Mouse (Mus musculus) forebrain, postnatal 0 days (tissue): Measurements from ENCODE around the gene Taldo1. TPM values are rescaled to one million over a fixed set of nuclear protein-coding genes. Genes with fewer than 3 reads are reported as not detected.
A peak's percentile ranks its signal among the peaks of the same experiment; 100 is the strongest.
"Not testable (repeated sequence)": the region's sequence is repeated elsewhere in the genome, so short reads cannot be mapped to it uniquely, and the experiment has no call there.

Experiments used
- ATAC-seq: fragments of 200-750 bp; cut with Nextera tagmentation; 2 replicates; pipeline ENCODE4 v1.8.0; 2017; ENCODE audit warnings: mild to moderate bottlenecking, moderate library complexity
- DNase-seq: peaks from one replicate; pipeline ENCODE4 v3.0.0-alpha.2; 2015
- H3K27ac ChIP-seq: fragments of 300-500 bp; sonication (generic); 2 replicates; pipeline ENCODE4 v1.5.1; 2014; ENCODE audit warnings: low read depth, mild to moderate bottlenecking, antibody characterized with exemption, low read length, moderate library complexity, mixed read lengths
- H3K27me3 ChIP-seq: fragments of 300-500 bp; sonication (generic); 2 replicates; pipeline ENCODE4 v1.6.1; 2014; ENCODE audit warnings: mild to moderate bottlenecking, low read length, mixed read lengths; ENCODE audit not compliant: insufficient read depth
- H3K36me3 ChIP-seq: fragments of 300-500 bp; sonication (generic); 2 replicates; pipeline ENCODE4 v1.6.1; 2014; ENCODE audit warnings: mild to moderate bottlenecking, moderate library complexity; ENCODE audit not compliant: insufficient read depth
- H3K4me1 ChIP-seq: fragments of 300-500 bp; sonication (generic); 2 replicates; pipeline ENCODE4 v1.6.1; 2014; ENCODE audit warnings: antibody characterized with exemption; ENCODE audit not compliant: insufficient read depth
- H3K4me2 ChIP-seq: fragments of 300-500 bp; sonication (generic); 2 replicates; pipeline ENCODE4 v1.6.1; 2014; ENCODE audit warnings: low read depth, mild to moderate bottlenecking, moderate library complexity
- H3K4me3 ChIP-seq: fragments of 300-500 bp; sonication (generic); 2 replicates; pipeline ENCODE4 v1.5.1; 2014; ENCODE audit warnings: low read depth, low read length, mixed read lengths
- H3K9ac ChIP-seq: fragments of 300-500 bp; sonication (generic); 2 replicates; pipeline ENCODE4 v1.6.1; 2014; ENCODE audit warnings: mild to moderate bottlenecking
- H3K9me3 ChIP-seq: fragments of 300-500 bp; sonication (generic); 2 replicates; pipeline ENCODE4 v1.6.1; 2016; ENCODE audit warnings: low read length
- CTCF ChIP-seq: sonication (generic); IDR thresholded peaks from 2 replicates; pipeline ENCODE4 v1.5.1; 2016; ENCODE audit warnings: antibody characterized with exemption, control low read depth, low read depth
- WGBS: fragments of 180-500 bp; shearing (Covaris S2); extraction: QIAGEN DNeasy Blood & Tissue Kit; methylation state at CpG from one replicate; pipeline ENCODE4 v1.1.7; 2014; 5-methylcytosine and 5-hydroxymethylcytosine counted together
- polyA plus RNA-seq: library from polyadenylated mRNA; unstranded; fragments of >200 nt; fragmentation: Nextera tagmentation; extraction: Ambion mirVana; gene quantifications from 2 replicates; pipeline ENCODE4 v1.2.1, GENCODE M21; 2015
- total RNA-seq: library from RNA; depleted of rRNA; stranded (reverse); fragments of >200 nt; gene quantifications from 2 replicates; pipeline ENCODE4 v1.2.3, GENCODE M21; 2014

The Taldo1 gene
- total and polyA plus RNA-seq, 2 experiments from 2014 or later, result 224 to 304 TPM

DNA sequence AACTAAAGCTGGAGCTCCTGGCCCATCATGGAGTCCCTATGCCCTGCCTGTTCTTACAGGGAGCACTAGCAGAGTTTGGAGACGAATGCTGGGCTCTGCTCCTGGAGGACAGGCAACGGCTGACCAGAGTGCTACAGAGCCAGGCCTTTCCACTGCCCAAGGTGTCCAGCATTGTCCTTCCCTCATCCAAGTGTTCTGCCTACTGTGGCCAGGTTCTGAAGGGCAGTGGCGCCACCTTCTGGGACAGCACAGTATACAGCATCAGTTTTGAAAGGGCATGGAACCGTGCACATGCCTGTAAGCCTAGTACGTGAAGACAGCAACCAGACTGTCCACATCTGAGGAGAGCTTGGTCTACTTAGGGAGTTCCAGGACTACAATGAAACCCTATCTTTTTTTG, 11.3 kb downstream of the Taldo1 start:
- Histone ChIP-seq H3K4me2 (no peak overlapping the region), H3K4me1 (no peaks in the 10 kb centered on the region), H3K27me3 (no peaks in the 10 kb centered on the region), H3K4me3 (no peak overlapping the region), H3K9me3 (no peaks in the 10 kb centered on the region), H3K36me3 (peaks cover 48% of the 10 kb centered on the region), H3K27ac (no peak overlapping the region), H3K9ac (no peak overlapping the region)
- peak; percentile 84 for TF ChIP-seq CTCF
- WGBS, result 35% methylated on average over 5 of the region's 5 CpGs
- peak; percentile 43 for DNase-seq
- peak; percentile 75 for ATAC-seq

GRCm38 (mm10) chr7:141405466-141405865, 13.5 kb downstream of the Taldo1 start:
- no peak for ATAC-seq
- no peak for DNase-seq
- no peaks in the 10 kb centered on the region for H3K27me3 ChIP-seq
- H3K4me2 ChIP-seq, result no peak overlapping the region
- no peak overlapping the region for H3K9ac ChIP-seq
- H3K27ac ChIP-seq, result no peak overlapping the region
- no peak overlapping the region for H3K4me3 ChIP-seq
- H3K36me3 ChIP-seq, result peaks cover 39% of the 10 kb centered on the region
- 0 out of 2 replicates have a peak, but pooled peaks cover 3% of the 10 kb centered on the region for H3K4me1 ChIP-seq
- no peaks in the 10 kb centered on the region for H3K9me3 ChIP-seq
- no peak for TF ChIP-seq CTCF
- whole genome bisulfite sequencing, result 72% methylated on average over 4 of the region's 4 CpGs

- 95% methylated on average over 7 of the region's 7 CpGs for WGBS
- H3K4me3 ChIP-seq, result not testable (repeated sequence)
Observed at GRCm38 (mm10) chr7:141407670-141408069, 15.7 kb downstream of the Taldo1 start.

DNA sequence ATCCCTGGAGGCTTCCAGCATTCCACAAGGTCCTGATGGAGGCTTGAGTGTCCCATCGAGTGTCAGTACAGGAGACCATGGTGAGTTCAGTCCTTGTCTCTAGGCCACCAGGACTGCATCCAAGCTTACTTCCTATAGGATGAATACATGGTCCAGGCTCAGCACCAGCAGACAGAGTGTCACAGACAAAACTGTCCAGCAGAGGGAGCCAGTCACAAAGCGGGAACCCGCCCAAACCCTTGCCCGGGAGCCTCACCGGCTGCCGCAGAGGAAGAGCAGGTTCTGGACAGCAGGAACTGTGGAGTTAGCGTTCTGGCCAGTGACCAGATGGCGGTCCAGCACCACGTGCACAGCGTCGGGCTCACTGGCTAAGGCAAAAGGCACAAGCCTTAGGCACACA, 16.8 kb downstream of the Taldo1 start:
- peak; percentile 91 for TF ChIP-seq CTCF
- H3K4me2 ChIP-seq, result 0 out of 2 replicates have a peak overlapping the region, but pooled peaks have one; percentile 17
- no peak overlapping the region for H3K4me3 ChIP-seq
- H3K27ac ChIP-seq, result peak overlapping the region; percentile 41; the same call in 1 of the 2 replicates
- H3K36me3 ChIP-seq, result peaks cover 14% of the 10 kb centered on the region
- DNase-seq, result peak; percentile 88
- H3K9me3 ChIP-seq, result no peaks in the 10 kb centered on the region
- 9% methylated on average over 11 of the region's 11 CpGs for WGBS
- no peaks in the 10 kb centered on the region for H3K27me3 ChIP-seq
- ATAC-seq, result peak; percentile 76
- no peak overlapping the region for H3K9ac ChIP-seq
- peaks cover 10% of the 10 kb centered on the region; the same call in 1 of the 2 replicates for H3K4me1 ChIP-seq

More at GRCm38 (mm10) chr7:141407670-141408069, 15.7 kb downstream of the Taldo1 start:
- H3K27ac ChIP-seq, H3K4me2 ChIP-seq, H3K9ac ChIP-seq, ATAC-seq, H3K4me1 ChIP-seq, DNase-seq, H3K9me3 ChIP-seq, H3K27me3 ChIP-seq: not testable (repeated sequence)
- H3K36me3 ChIP-seq, result peaks cover 17% of the 10 kb centered on the region

DNA sequence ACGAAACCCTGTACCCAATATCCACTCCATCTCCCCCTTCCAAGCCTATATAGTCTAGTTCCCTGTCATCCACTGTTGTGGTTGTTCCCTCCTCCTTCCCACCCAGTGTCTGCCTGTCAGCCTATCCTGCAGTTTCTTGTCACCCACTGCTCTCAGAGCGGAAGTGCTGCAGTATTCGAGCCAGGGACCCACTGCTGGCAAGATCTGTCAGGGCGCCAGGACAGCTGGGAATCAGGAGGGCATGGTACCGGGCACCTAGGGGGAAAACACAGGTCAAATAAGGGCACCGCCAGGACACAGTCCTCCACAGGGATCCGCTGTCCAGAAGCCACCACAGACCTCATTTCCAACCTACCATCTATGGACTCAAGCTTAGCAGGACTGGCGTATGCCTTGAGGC, 18.6 kb downstream of the Taldo1 start:
- Histone ChIP-seq H3K9ac (no peak overlapping the region), H3K27ac (no peak overlapping the region), H3K4me3 (no peak overlapping the region), H3K9me3 (no peaks in the 10 kb centered on the region), H3K4me2 (no peak overlapping the region), H3K27me3 (no peaks in the 10 kb centered on the region), H3K36me3 (peaks cover 14% of the 10 kb centered on the region), H3K4me1 (peaks cover 13% of the 10 kb centered on the region; the same call in 1 of the 2 replicates)
- DNase-seq (no peak), ATAC-seq (no peak)
- no peak for TF ChIP-seq CTCF
- WGBS, result 91% methylated on average over 8 of the region's 8 CpGs

DNA sequence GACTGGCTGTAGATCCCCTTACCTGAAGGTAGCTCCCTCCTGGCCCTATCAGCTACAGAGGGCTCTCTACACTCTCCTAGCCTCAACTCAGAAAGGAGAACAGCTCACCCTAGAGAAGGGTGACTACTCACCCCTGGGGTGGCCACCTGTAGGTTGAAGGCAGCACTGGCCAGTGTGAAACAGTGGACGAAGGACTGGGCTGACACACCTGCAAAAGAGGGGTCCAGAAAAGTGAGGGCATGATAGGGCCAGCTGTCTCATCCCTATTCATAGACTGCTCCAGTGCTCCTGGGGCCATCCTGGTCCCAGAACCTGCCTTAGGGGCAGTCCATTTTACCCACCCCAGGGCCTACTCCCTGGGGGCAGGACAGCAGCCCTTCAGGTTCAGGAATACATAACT, 19.7 kb downstream of the Taldo1 start:
- no peak overlapping the region for H3K4me3 ChIP-seq
- ATAC-seq (no peak), DNase-seq (no peak)
- 100% methylated on average over 1 of the region's 1 CpGs for WGBS
- peaks cover 14% of the 10 kb centered on the region for H3K36me3 ChIP-seq
- H3K4me1 ChIP-seq, result peaks cover 13% of the 10 kb centered on the region; the same call in 1 of the 2 replicates
- TF ChIP-seq CTCF, result 0 out of 2 replicates have a peak, but pooled peaks have one; percentile 4
- H3K9ac ChIP-seq, result no peak overlapping the region
- no peak overlapping the region for H3K27ac ChIP-seq
- no peaks in the 10 kb centered on the region for H3K27me3 ChIP-seq
- H3K4me2 ChIP-seq, result no peak overlapping the region
- H3K9me3 ChIP-seq, result no peaks in the 10 kb centered on the region

DNA sequence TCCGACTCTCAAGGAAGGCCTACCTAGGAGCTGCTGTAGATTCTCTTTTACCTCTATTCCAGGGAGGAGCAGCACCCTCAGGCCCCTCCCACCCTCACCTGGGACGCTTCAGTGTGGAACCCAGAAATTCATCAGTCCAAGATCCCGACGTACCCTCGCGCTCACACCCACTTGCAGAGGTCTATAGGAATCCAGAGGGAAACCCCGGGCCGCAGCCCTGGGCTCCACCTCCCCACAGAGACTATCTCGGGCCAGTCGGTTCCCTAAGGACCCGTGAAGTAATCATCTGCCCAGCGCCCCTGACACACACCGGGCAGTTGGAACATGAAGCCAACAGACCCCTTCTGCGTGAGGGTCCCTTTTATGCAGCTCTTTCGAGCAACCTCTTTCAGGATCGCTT, 21.3 kb downstream of the Taldo1 start:
- WGBS, result 5% methylated on average over 16 of the region's 16 CpGs
- no peak for DNase-seq

More for the DNA sequence above, 21.3 kb downstream of the Taldo1 start:
- no peak for TF ChIP-seq CTCF
- Histone ChIP-seq H3K27me3 (no peaks in the 10 kb centered on the region), H3K4me3 (peak overlapping the region; percentile 71), H3K36me3 (peaks cover 13% of the 10 kb centered on the region), H3K4me2 (peak overlapping the region; percentile 87), H3K9ac (peak overlapping the region; percentile 91), H3K9me3 (no peaks in the 10 kb centered on the region), H3K4me1 (peaks cover 13% of the 10 kb centered on the region; the same call in 1 of the 2 replicates), H3K27ac (peak overlapping the region; percentile 82)
- no peak for ATAC-seq
